Mouse (Mus musculus) myocyte (in vitro differentiated cells): ENCODE data around the gene Slc3a2. TPM values are rescaled to one million over a fixed set of nuclear protein-coding genes. Genes with fewer than 3 reads are reported as not detected.
A peak's percentile ranks its signal among the peaks of the same experiment; 100 is the strongest.

ENCODE experiments used
- H3K27me3 ChIP-seq: one replicate; pipeline ENCODE4 v1.6.1; 2011; ENCODE audit not compliant: control insufficient read depth, insufficient read depth, insufficient read length
- H3K36me3 ChIP-seq: one replicate; pipeline ENCODE4 v1.6.1; 2011; ENCODE audit not compliant: control insufficient read depth, insufficient read depth
- H3K4me2 ChIP-seq: one replicate; pipeline ENCODE4 v1.6.1; 2011; ENCODE audit warnings: low read depth, control low read depth
- H3K4me3 ChIP-seq: one replicate; pipeline ENCODE4 v1.5.1; 2011; ENCODE audit warnings: mild to moderate bottlenecking, control low read depth, moderate library complexity
- H3K79me2 ChIP-seq: one replicate; pipeline ENCODE4 v1.6.1; 2011; ENCODE audit not compliant: control insufficient read depth, insufficient read depth
- H3ac ChIP-seq: one replicate; pipeline ENCODE4 v1.6.1; 2011; ENCODE audit not compliant: control insufficient read depth, insufficient read length
- CEBPB ChIP-seq: IDR thresholded peaks from 2 replicates; pipeline ENCODE4 v1.6.1; 2011; ENCODE audit warnings: mild to moderate bottlenecking, moderate library complexity; ENCODE audit not compliant: poor library complexity, insufficient read depth, severe bottlenecking
- E2F4 ChIP-seq: IDR thresholded peaks from one replicate; pipeline ENCODE4 v1.6.1; 2011; ENCODE audit warnings: mild to moderate bottlenecking, control low read depth, moderate library complexity; ENCODE audit not compliant: insufficient read depth
- MAX ChIP-seq: IDR thresholded peaks from one replicate; pipeline ENCODE4 v1.6.1; 2011; ENCODE audit warnings: low read depth, mild to moderate bottlenecking, control low read depth
- MYOD1 ChIP-seq, 3 experiments: IDR thresholded peaks; one replicate each; pipeline ENCODE4 v1.6.1; 2011; ENCODE audit warnings: control low read depth in 2 of 3, low read depth in 2 of 3, mild to moderate bottlenecking in 2 of 3, moderate library complexity in 1 of 3; ENCODE audit not compliant: insufficient read length in 2 of 3, control insufficient read depth in 1 of 3
- MYOG ChIP-seq, 3 experiments: IDR thresholded peaks; one replicate each; pipeline ENCODE4 v1.6.1; 2011; ENCODE audit warnings: control low read depth in 2 of 3, low read depth in 2 of 3, mild to moderate bottlenecking in 2 of 3; ENCODE audit not compliant: insufficient read length in 2 of 3, control insufficient read depth in 1 of 3, insufficient read depth in 1 of 3
- POLR2A ChIP-seq: IDR thresholded peaks from one replicate; pipeline ENCODE4 v1.6.1; 2011; ENCODE audit warnings: low read depth, mild to moderate bottlenecking, control low read depth, moderate library complexity; ENCODE audit not compliant: insufficient read length
- POLR2AphosphoS2 ChIP-seq: IDR thresholded peaks from one replicate; pipeline ENCODE4 v1.6.1; 2011; ENCODE audit warnings: low read depth, control low read depth; ENCODE audit not compliant: insufficient read length
- REST ChIP-seq: IDR thresholded peaks from one replicate; pipeline ENCODE4 v1.6.1; 2011; ENCODE audit warnings: mild to moderate bottlenecking, control low read depth, moderate library complexity; ENCODE audit not compliant: insufficient read depth, insufficient read length
- SRF ChIP-seq: IDR thresholded peaks from one replicate; pipeline ENCODE4 v1.6.1; 2011; ENCODE audit warnings: low read depth; ENCODE audit not compliant: control insufficient read depth, insufficient read length
- TCF12 ChIP-seq: IDR thresholded peaks from one replicate; pipeline ENCODE4 v1.6.1; 2011; ENCODE audit warnings: mild to moderate bottlenecking, control low read depth; ENCODE audit not compliant: poor library complexity, insufficient read depth, severe bottlenecking
- TCF3 ChIP-seq: IDR thresholded peaks from one replicate; pipeline ENCODE4 v1.6.1; 2011; ENCODE audit warnings: low read depth, control low read depth; ENCODE audit not compliant: insufficient read length
- USF1 ChIP-seq: IDR thresholded peaks from one replicate; pipeline ENCODE4 v1.6.1; 2011; ENCODE audit warnings: low read depth, mild to moderate bottlenecking, control low read depth, moderate library complexity
- polyA plus RNA-seq: library from polyadenylated mRNA; unstranded; fragments of >200 nt; fragmentation: generic; extraction: Trizol; gene quantifications from one replicate; pipeline ENCODE4 v1.2.1, GENCODE M21; 2012; ENCODE audit warnings: missing spikeins

The Slc3a2 gene
- polyA plus RNA-seq, 1 experiment, result 806 TPM

GRCm38 (mm10) chr19:8745382-8745781, 22.2 kb upstream of the Slc3a2 start:
- no peak overlapping the region for H3ac ChIP-seq
- H3K36me3 ChIP-seq, result peaks cover 73% of the 10 kb centered on the region
- peaks cover 24% of the 10 kb centered on the region for H3K79me2 ChIP-seq
- TF ChIP-seq E2F4 (no peak), MYOG (IDR thresholded peaks at IDR 0.05; ENCODE audit: control insufficient read depth in 1 of 3, insufficient read depth in 1 of 3, insufficient read length in 2 of 3, low read depth in 2 of 3) (no peak), POLR2A (no peak), USF1 (no peak), SRF (no peak), CEBPB (no peak), TCF3 (no peak), MYOD1 (IDR thresholded peaks at IDR 0.05; ENCODE audit: control insufficient read depth in 1 of 3, insufficient read length in 2 of 3, low read depth in 2 of 3) (no peak), REST (no peak), TCF12 (no peak), MAX (no peak), POLR2AphosphoS2 (no peak)
- H3K4me2 ChIP-seq, result no peak overlapping the region
- H3K27me3 ChIP-seq, result no peaks in the 10 kb centered on the region
- no peak overlapping the region for H3K4me3 ChIP-seq

- H3ac ChIP-seq, result peak overlapping the region; percentile 33
- H3K36me3 ChIP-seq, result peaks cover 64% of the 10 kb centered on the region
- H3K79me2 ChIP-seq, result peaks cover 32% of the 10 kb centered on the region
- TF ChIP-seq TCF3, result no peak
- no peaks in the 10 kb centered on the region for H3K27me3 ChIP-seq
- peak overlapping the region; percentile 98 for H3K4me3 ChIP-seq
- peak overlapping the region; percentile 96 for H3K4me2 ChIP-seq
Observed at GRCm38 (mm10) chr19:8742176-8742575, 19.0 kb upstream of the Slc3a2 start.

GRCm38 (mm10) chr19:8741243-8741869, 18.2 kb upstream of the Slc3a2 start, which contains the start of gene Stx5a:
TSS of gene Stx5a (plus strand) at chr19:8741413.
- Histone ChIP-seq H3K27me3 (no peaks in the 10 kb centered on the region), H3K36me3 (peaks cover 57% of the 10 kb centered on the region), H3ac (peak within 1 kb of the TSS; percentile 33), H3K4me2 (peak within 1 kb of the TSS; percentile 96), H3K4me3 (peak within 1 kb of the TSS; percentile 98), H3K79me2 (peaks cover 40% of the 10 kb centered on the region)
- TF ChIP-seq POLR2A, result peak; percentile 72
- no peak for TF ChIP-seq MYOG (IDR thresholded peaks at IDR 0.05; ENCODE audit: control insufficient read depth in 1 of 3, insufficient read depth in 1 of 3, insufficient read length in 2 of 3, low read depth in 2 of 3)
- peak; percentile 85 for TF ChIP-seq POLR2AphosphoS2
- peak; percentile 11 for TF ChIP-seq SRF

GRCm38 (mm10) chr19:8740603-8741002, 17.4 kb upstream of the Slc3a2 start, which contains the start of gene 1700092M07Rik:
TSS of gene 1700092M07Rik (plus strand) at chr19:8740718.
- Histone ChIP-seq H3ac (peak within 1 kb of the TSS; percentile 33), H3K79me2 (peaks cover 46% of the 10 kb centered on the region), H3K4me2 (peak within 1 kb of the TSS; percentile 30), H3K36me3 (peaks cover 50% of the 10 kb centered on the region), H3K4me3 (peak within 1 kb of the TSS; percentile 98), H3K27me3 (no peaks in the 10 kb centered on the region)
- TF ChIP-seq POLR2AphosphoS2, result no peak
- no peak for TF ChIP-seq E2F4
- no peak for TF ChIP-seq TCF3
- TF ChIP-seq MYOG (IDR thresholded peaks at IDR 0.05; ENCODE audit: control insufficient read depth in 1 of 3, insufficient read depth in 1 of 3, insufficient read length in 2 of 3, low read depth in 2 of 3), result no peak
- TF ChIP-seq POLR2A, result no peak
- TF ChIP-seq SRF, result no peak
- no peak for TF ChIP-seq CEBPB
- no peak for TF ChIP-seq MYOD1 (IDR thresholded peaks at IDR 0.05; ENCODE audit: control insufficient read depth in 1 of 3, insufficient read length in 2 of 3, low read depth in 2 of 3)
- TF ChIP-seq REST, result no peak
- TF ChIP-seq TCF12, result no peak
- TF ChIP-seq USF1, result no peak
- TF ChIP-seq MAX, result no peak

- no peak overlapping the region for H3K4me2 ChIP-seq
- no peak for TF ChIP-seq POLR2AphosphoS2
- TF ChIP-seq REST, result no peak
- TF ChIP-seq E2F4, result no peak
- no peak for TF ChIP-seq POLR2A
- TF ChIP-seq MYOG (IDR thresholded peaks at IDR 0.05; ENCODE audit: control insufficient read depth in 1 of 3, insufficient read depth in 1 of 3, insufficient read length in 2 of 3, low read depth in 2 of 3), result no peak
- no peaks in the 10 kb centered on the region for H3K27me3 ChIP-seq
- peaks cover 41% of the 10 kb centered on the region for H3K36me3 ChIP-seq
- no peak overlapping the region for H3K4me3 ChIP-seq
- no peak overlapping the region for H3ac ChIP-seq
- H3K79me2 ChIP-seq, result peaks cover 46% of the 10 kb centered on the region
Observed at GRCm38 (mm10) chr19:8739646-8740045, 16.5 kb upstream of the Slc3a2 start.
